Mouse (Mus musculus) heart, postnatal 0 days (tissue): Measurements from ENCODE around the gene Lhfpl4. TPM values are rescaled to one million over a fixed set of nuclear protein-coding genes. Genes with fewer than 3 reads are reported as not detected.

Experiments
- ATAC-seq: fragments of 200-750 bp; cut with Nextera tagmentation; 2 replicates; pipeline ENCODE4 v1.8.0; 2017; ENCODE audit warnings: low read depth, moderate number of reproducible peaks, moderate library complexity; ENCODE audit not compliant: insufficient read depth
- DNase-seq: peaks from one replicate; pipeline ENCODE4 v3.0.0-alpha.2; 2016; ENCODE audit warnings: low spot score
- H3K27ac ChIP-seq: fragments of 300-500 bp; sonication (generic); 2 replicates; pipeline ENCODE4 v1.5.1; 2014; ENCODE audit warnings: low read depth, mild to moderate bottlenecking
- H3K27me3 ChIP-seq: fragments of 300-500 bp; sonication (generic); 2 replicates; pipeline ENCODE4 v1.6.1; 2014; ENCODE audit warnings: low read length, mixed read lengths; ENCODE audit not compliant: control insufficient read depth, insufficient read depth
- H3K36me3 ChIP-seq: fragments of 300-500 bp; sonication (generic); replicated peaks from 2 replicates; pipeline ENCODE4 v1.6.1; 2014; ENCODE audit warnings: low read length, mixed read lengths; ENCODE audit not compliant: control insufficient read depth, insufficient read depth
- H3K4me1 ChIP-seq: fragments of 300-500 bp; sonication (generic); 2 replicates; pipeline ENCODE4 v1.6.1; 2014; ENCODE audit warnings: antibody characterized with exemption; ENCODE audit not compliant: control insufficient read depth, insufficient read depth
- H3K4me2 ChIP-seq: fragments of 300-500 bp; sonication (generic); 2 replicates; pipeline ENCODE4 v1.6.1; 2014; ENCODE audit warnings: low read depth, mild to moderate bottlenecking, low read length, moderate library complexity
- H3K4me3 ChIP-seq: fragments of 300-500 bp; sonication (generic); 2 replicates; pipeline ENCODE4 v1.5.1; 2014; ENCODE audit warnings: low read depth, low read length
- H3K9ac ChIP-seq: fragments of 300-500 bp; sonication (generic); replicated peaks from 2 replicates; pipeline ENCODE4 v1.6.1; 2014; ENCODE audit warnings: low read depth, low read length, mixed read lengths
- H3K9me3 ChIP-seq: fragments of 300-500 bp; sonication (generic); replicated peaks from 2 replicates; pipeline ENCODE4 v1.6.1; 2016; ENCODE audit warnings: low read length; ENCODE audit not compliant: control insufficient read depth
- CTCF ChIP-seq: IDR thresholded peaks from 2 replicates; pipeline ENCODE4 v1.5.1; 2016; ENCODE audit warnings: antibody characterized with exemption, control low read depth, low read depth
- EP300 ChIP-seq: IDR thresholded peaks from 2 replicates; pipeline ENCODE4 v1.6.1; 2016; ENCODE audit warnings: antibody characterized with exemption, low read depth
- WGBS: fragments of 180-500 bp; shearing (Covaris S2); extraction: QIAGEN DNeasy Blood & Tissue Kit; methylation state at CpG from one replicate; pipeline ENCODE4 v1.1.7; 2014; 5-methylcytosine and 5-hydroxymethylcytosine counted together
- polyA plus RNA-seq: library from polyadenylated mRNA; unstranded; fragments of >200 nt; fragmentation: Nextera tagmentation; extraction: Ambion mirVana; gene quantifications from 2 replicates; pipeline ENCODE4 v1.2.1, GENCODE M21; 2015
- total RNA-seq: library from RNA; depleted of rRNA; stranded (reverse); fragments of >200 nt; gene quantifications from 2 replicates; pipeline ENCODE4 v1.2.3, GENCODE M21; 2014; ENCODE audit warnings: low replicate concordance; rRNA removed

Lhfpl4 gene
- total and polyA plus RNA-seq, 2 experiments from 2014 or later = 0.25 to 0.38 TPM

DNA sequence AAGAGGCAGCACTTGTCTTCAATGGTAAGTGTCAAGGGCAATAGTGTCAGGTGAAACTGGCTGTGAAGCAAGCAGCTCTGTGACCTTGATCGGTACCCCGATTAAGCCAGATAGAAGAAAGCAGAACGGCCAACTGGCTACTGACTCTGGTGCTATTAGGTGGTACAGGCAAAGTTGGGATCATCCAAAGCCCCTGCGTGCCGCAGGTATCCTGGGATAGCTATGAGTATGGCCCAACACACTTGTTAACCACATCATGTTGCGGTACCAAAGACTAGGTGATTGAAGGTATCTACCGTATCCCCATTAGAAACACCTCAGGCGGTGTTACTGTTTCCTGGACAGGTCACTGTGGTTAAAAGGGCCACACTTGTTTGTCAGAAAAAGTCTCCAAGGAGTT is 41.1 kb downstream of the Lhfpl4 start:
- H3K4me2 ChIP-seq = no peak overlapping the region
- H3K4me3 ChIP-seq = no peak overlapping the region
- ATAC-seq (no peak), DNase-seq (no peak)
- no peak overlapping the region for H3K27ac ChIP-seq
- H3K36me3 ChIP-seq = peaks cover 88% of the 10 kb centered on the region
- H3K27me3 ChIP-seq = no peaks in the 10 kb centered on the region
- H3K9me3 ChIP-seq = no peaks in the 10 kb centered on the region
- TF ChIP-seq CTCF (no peak), EP300 (no peak)
- no peaks in the 10 kb centered on the region; the same call in 1 of the 2 replicates for H3K4me1 ChIP-seq
- 91% methylated on average over 8 of the region's 8 CpGs for WGBS
- no peak overlapping the region for H3K9ac ChIP-seq

- Histone ChIP-seq H3K4me3 (no peak overlapping the region), H3K4me1 (no peaks in the 10 kb centered on the region), H3K27ac (no peak overlapping the region), H3K9ac (no peak overlapping the region), H3K27me3 (no peaks in the 10 kb centered on the region), H3K36me3 (peaks cover 83% of the 10 kb centered on the region), H3K9me3 (no peaks in the 10 kb centered on the region), H3K4me2 (no peak overlapping the region)
- ATAC-seq = no peak
- WGBS = 95% methylated on average over 4 of the region's 4 CpGs
- DNase-seq = no peak
- no peak for TF ChIP-seq EP300
- no peak for TF ChIP-seq CTCF
Observed at GRCm38 (mm10) chr6:113145249-113145648, 49.9 kb downstream of the Lhfpl4 start.

DNA sequence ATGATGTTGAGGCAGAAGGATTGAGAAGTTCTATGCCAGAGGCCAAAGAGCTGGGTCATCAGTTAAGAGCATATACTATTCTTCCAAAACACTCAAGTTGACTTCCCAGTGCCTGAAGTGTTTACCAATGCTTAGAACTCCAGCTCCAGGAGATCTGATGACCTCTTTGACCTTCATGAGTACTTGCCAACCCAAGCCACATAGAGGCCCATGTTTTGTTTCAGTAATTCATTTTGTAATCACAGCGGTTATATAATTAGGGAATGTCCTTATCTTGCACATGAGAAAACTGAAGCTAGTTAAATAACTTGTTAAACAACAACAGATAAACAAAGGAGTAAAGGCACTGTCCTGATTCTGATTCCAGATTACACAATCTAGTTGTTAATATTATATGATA is 50.4 kb downstream of the Lhfpl4 start:
- TF ChIP-seq EP300 = no peak
- DNase-seq = no peak
- WGBS = 86% methylated on average over 1 of the region's 1 CpGs
- H3K4me1 ChIP-seq = no peaks in the 10 kb centered on the region
- no peak overlapping the region for H3K9ac ChIP-seq
- no peak overlapping the region for H3K4me2 ChIP-seq
- no peak overlapping the region for H3K27ac ChIP-seq
- H3K9me3 ChIP-seq = no peaks in the 10 kb centered on the region
- H3K27me3 ChIP-seq = no peaks in the 10 kb centered on the region
- H3K36me3 ChIP-seq = peaks cover 80% of the 10 kb centered on the region
- ATAC-seq = no peak
- no peak overlapping the region for H3K4me3 ChIP-seq

DNA sequence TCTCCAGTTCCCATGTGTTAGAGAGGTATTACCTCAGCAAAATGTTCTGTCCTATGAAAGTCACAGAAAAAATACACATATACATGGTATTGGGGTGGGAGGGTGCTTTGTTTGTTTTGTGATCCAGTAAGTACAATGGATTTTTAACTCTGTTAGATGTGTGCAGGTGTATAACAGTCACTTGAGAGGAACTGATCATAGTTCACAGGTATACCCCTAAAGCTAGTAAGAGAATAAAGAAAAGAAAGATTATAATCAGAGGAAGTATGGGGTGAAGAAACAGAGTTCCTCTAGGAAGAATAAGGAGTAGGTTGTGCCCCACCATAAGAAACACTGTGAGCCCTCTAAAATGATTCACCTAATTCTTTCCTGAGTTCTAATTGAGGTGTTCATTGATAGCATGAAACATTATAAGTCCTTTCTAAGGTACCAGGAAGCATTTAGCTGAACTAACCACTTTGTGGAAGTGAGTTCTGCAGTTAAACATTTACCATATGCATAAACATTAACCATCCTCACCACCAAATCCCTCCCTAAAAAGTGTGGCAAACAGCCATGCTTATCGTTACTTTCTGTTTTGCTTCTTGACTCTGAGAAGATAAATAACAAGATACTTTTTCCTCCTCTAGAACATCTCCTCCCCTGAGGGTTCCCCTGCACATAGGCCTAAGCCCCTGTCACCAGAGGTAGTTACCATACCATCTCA is 53.6 kb downstream of the Lhfpl4 start:
- Histone ChIP-seq H3K4me2 (no peak overlapping the region), H3K4me1 (no peaks in the 10 kb centered on the region), H3K9ac (no peak overlapping the region), H3K27ac (no peak overlapping the region), H3K36me3 (peaks cover 78% of the 10 kb centered on the region), H3K4me3 (no peak overlapping the region), H3K27me3 (no peaks in the 10 kb centered on the region), H3K9me3 (no peaks in the 10 kb centered on the region)
- TF ChIP-seq EP300 (no peak), CTCF (no peak)
- WGBS = 56% methylated on average over 1 of the region's 1 CpGs
- ATAC-seq (no peak), DNase-seq (no peak)

- ATAC-seq (no peak), DNase-seq (no peak)
- H3K4me3 ChIP-seq = no peak overlapping the region
- peaks cover 62% of the 10 kb centered on the region for H3K36me3 ChIP-seq
- TF ChIP-seq CTCF = no peak
- no peak for TF ChIP-seq EP300
- no peak overlapping the region for H3K4me2 ChIP-seq
- 49% methylated on average over 2 of the region's 2 CpGs for WGBS
- no peaks in the 10 kb centered on the region for H3K9me3 ChIP-seq
- H3K4me1 ChIP-seq = no peaks in the 10 kb centered on the region
- H3K27me3 ChIP-seq = no peaks in the 10 kb centered on the region
- no peak overlapping the region for H3K27ac ChIP-seq
- H3K9ac ChIP-seq = no peak overlapping the region
Observed at GRCm38 (mm10) chr6:113133360-113133759, 61.8 kb downstream of the Lhfpl4 start.

DNA sequence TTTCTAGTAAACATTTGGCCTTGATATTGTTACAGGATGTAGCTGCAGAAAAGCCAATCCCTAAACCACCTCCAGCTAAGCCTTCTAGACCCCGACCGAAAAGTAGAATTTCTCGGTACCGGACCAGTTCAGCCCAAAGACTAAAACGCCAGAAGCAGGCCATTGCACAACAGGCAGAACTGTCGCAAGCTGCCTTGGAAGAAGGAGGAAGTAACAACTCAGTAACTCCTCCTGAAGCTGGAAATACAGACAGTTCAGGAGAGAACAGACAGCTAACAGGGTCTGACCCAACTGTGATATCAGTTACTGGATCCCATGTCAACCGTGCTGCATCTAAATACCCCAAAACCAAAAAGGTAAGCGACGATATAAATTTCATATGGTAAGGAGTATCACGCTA is 74.4 kb downstream of the Lhfpl4 start:
- WGBS = 90% methylated on average over 10 of the region's 10 CpGs
- ATAC-seq = no peak
- DNase-seq = no peak
- H3K4me1 ChIP-seq = peaks cover 6% of the 10 kb centered on the region; the same call in 1 of the 2 replicates
- no peak overlapping the region for H3K4me3 ChIP-seq
- H3K27ac ChIP-seq = no peak overlapping the region
- no peaks in the 10 kb centered on the region for H3K9me3 ChIP-seq
- TF ChIP-seq CTCF (no peak), EP300 (no peak)
- no peaks in the 10 kb centered on the region for H3K27me3 ChIP-seq
- H3K9ac ChIP-seq = no peak overlapping the region
- H3K36me3 ChIP-seq = peaks cover 85% of the 10 kb centered on the region
- no peak overlapping the region for H3K4me2 ChIP-seq

Other genes starting within 250 kb of the Lhfpl4 start
- 0.70 TPM in 1 of 2 replicates, not detected in the other for gene Srgap3, start 248.1 kb downstream of the Lhfpl4 start, total RNA-seq
- 0.19 and 0.33 TPM in 2 replicates for gene Srgap3, start 248.1 kb downstream of the Lhfpl4 start, polyA plus RNA-seq
- gene Thumpd3, start 149.2 kb downstream of the Lhfpl4 start, total RNA-seq = 22.6 and 29.8 TPM in 2 replicates
- gene Thumpd3, start 149.2 kb downstream of the Lhfpl4 start, polyA plus RNA-seq = 28.3 and 28.8 TPM in 2 replicates
- gene Setd5, start 118.0 kb downstream of the Lhfpl4 start, total RNA-seq = 55.0 and 62.3 TPM in 2 replicates
- 27.5 and 28.1 TPM in 2 replicates for gene Setd5, start 118.0 kb downstream of the Lhfpl4 start, polyA plus RNA-seq
- 26.9 and 49.5 TPM in 2 replicates for gene Mtmr14, start 42.5 kb upstream of the Lhfpl4 start, total RNA-seq
- 14.3 and 17.5 TPM in 2 replicates for gene Mtmr14, start 42.5 kb upstream of the Lhfpl4 start, polyA plus RNA-seq
- not detected in 2 replicates for gene Cpne9, start 86.9 kb upstream of the Lhfpl4 start, total RNA-seq
- gene Cpne9, start 86.9 kb upstream of the Lhfpl4 start, polyA plus RNA-seq = 0.04 TPM in 1 of 2 replicates, not detected in the other
- 15.2 and 16.8 TPM in 2 replicates for gene Brpf1, start 111.8 kb upstream of the Lhfpl4 start, total RNA-seq
- gene Brpf1, start 111.8 kb upstream of the Lhfpl4 start, polyA plus RNA-seq = 5.1 and 6.4 TPM in 2 replicates
- 8.0 and 12.6 TPM in 2 replicates for gene Ogg1, start 131.6 kb upstream of the Lhfpl4 start, total RNA-seq
- 6.4 and 7.0 TPM in 2 replicates for gene Ogg1, start 131.6 kb upstream of the Lhfpl4 start, polyA plus RNA-seq
- 105 and 115 TPM in 2 replicates for gene Camk1, start 148.6 kb upstream of the Lhfpl4 start, total RNA-seq
- gene Camk1, start 148.6 kb upstream of the Lhfpl4 start, polyA plus RNA-seq = 94.5 and 98.4 TPM in 2 replicates
- 11.6 and 45.1 TPM in 2 replicates for gene Tada3, start 182.5 kb upstream of the Lhfpl4 start, total RNA-seq
- 28.9 and 30.2 TPM in 2 replicates for gene Tada3, start 182.5 kb upstream of the Lhfpl4 start, polyA plus RNA-seq
- gene Arpc4, start 182.7 kb upstream of the Lhfpl4 start, total RNA-seq = 129 and 146 TPM in 2 replicates
- gene Arpc4, start 182.7 kb upstream of the Lhfpl4 start, polyA plus RNA-seq = 201 and 203 TPM in 2 replicates
- gene Ttll3, start 193.9 kb upstream of the Lhfpl4 start, total RNA-seq = 2.5 and 10.4 TPM in 2 replicates
- 0.64 and 0.97 TPM in 2 replicates for gene Ttll3, start 193.9 kb upstream of the Lhfpl4 start, polyA plus RNA-seq
- 15.0 and 23.2 TPM in 2 replicates for gene Rpusd3, start 224.0 kb upstream of the Lhfpl4 start, total RNA-seq
- 12.8 and 15.5 TPM in 2 replicates for gene Rpusd3, start 224.0 kb upstream of the Lhfpl4 start, polyA plus RNA-seq
- gene Cidec, start 240.4 kb upstream of the Lhfpl4 start, total RNA-seq = 0.35 TPM in 1 of 2 replicates, not detected in the other
- 0.11 TPM in 1 of 2 replicates, not detected in the other for gene Cidec, start 240.4 kb upstream of the Lhfpl4 start, polyA plus RNA-seq
- gene Jagn1, start 247.2 kb upstream of the Lhfpl4 start, total RNA-seq = 15.3 and 40.6 TPM in 2 replicates
- 52.4 and 56.6 TPM in 2 replicates for gene Jagn1, start 247.2 kb upstream of the Lhfpl4 start, polyA plus RNA-seq